Comparison of ENCODE assay signal across 14 mouse cellular contexts in the genomic region with DNA sequence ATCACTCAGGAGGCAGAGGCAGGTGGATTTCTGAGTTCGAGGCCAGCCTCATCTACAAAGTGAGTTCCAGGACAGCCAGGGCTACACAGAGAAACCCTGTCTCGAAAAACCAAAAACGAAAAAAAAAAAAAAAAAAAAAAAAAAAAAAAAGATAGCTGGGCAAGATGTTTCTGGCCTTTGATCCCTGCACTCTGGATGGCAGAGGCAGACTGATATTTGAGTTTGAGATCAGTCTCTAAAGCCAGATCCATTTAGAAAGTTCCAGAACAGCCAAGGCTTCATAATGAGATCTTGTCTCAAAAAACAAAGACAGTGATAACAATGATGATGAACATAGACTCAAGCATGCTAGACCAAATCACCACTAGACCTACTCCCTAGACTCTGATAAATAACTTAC. TPM values are rescaled to one million over a fixed set of nuclear protein-coding genes. Genes with fewer than 3 reads are reported as not detected.
A peak's percentile ranks its signal among the peaks of the same experiment; 100 is the strongest.
DNase-seq lines count a peak whose midpoint lies in the region; ATAC-seq and TF ChIP-seq lines count a peak whose summit lies in the region.
"Not testable (repeated sequence)": the region's sequence is repeated elsewhere in the genome, so short reads cannot be mapped to it uniquely, and the experiment has no call there.
"Had no signal": no experiment of that assay in that cellular context is flagged by ENCODE, and none has a peak within 500 bp of the region (broad histone marks: within the 10 kb centered on the region; RNA-seq: fewer than 3 reads in every experiment).

No protein-coding gene starts in this region.

- not testable (repeated sequence) for ATAC-seq in embryonic facial prominence, embryonic 15.5 days (ENCODE audit: insufficient number of reproducible peaks, low FRiP score, low TSS enrichment, low read depth); heart, embryonic 11.5 days (replicated peaks; ENCODE audit: insufficient number of reproducible peaks, low FRiP score, low TSS enrichment); hindbrain, embryonic 13.5 days (ENCODE audit: low FRiP score); kidney, postnatal 0 days (replicated peaks; ENCODE audit: low FRiP score, low read depth); liver, embryonic 12.5 days; neural tube, embryonic 13.5 days (ENCODE audit: low read depth)

- TF ChIP-seq CTCF in kidney, postnatal 0 days (IDR thresholded peaks at IDR 0.05; ENCODE audit: low read depth) = not testable (repeated sequence)

- H3K9ac ChIP-seq in embryonic facial prominence, embryonic 15.5 days; heart, embryonic 11.5 days (ENCODE audit: low read depth, low read length); hindbrain, embryonic 13.5 days; neural tube, embryonic 13.5 days: not testable (repeated sequence)
- H3K9ac ChIP-seq in kidney, postnatal 0 days (ENCODE audit: low read depth, low read length) = 0 out of 2 replicates have a peak overlapping the region, but pooled peaks have one; percentile 96
- H3K9ac ChIP-seq in liver, embryonic 12.5 days = peak overlapping the region; percentile 91

- H3K4me2 ChIP-seq in embryonic facial prominence, embryonic 15.5 days (replicated peaks) = peak overlapping the region; percentile 83; the same call in 1 of the 2 replicates
- H3K4me2 ChIP-seq in heart, embryonic 11.5 days = peak overlapping the region; percentile 91
- H3K4me2 ChIP-seq in hindbrain, embryonic 13.5 days = peak overlapping the region; percentile 54
- peak overlapping the region; percentile 51; the same call in 1 of the 2 replicates for H3K4me2 ChIP-seq in kidney, postnatal 0 days (ENCODE audit: low read length)
- H3K4me2 ChIP-seq in liver, embryonic 12.5 days = peak overlapping the region; percentile 84
- H3K4me2 ChIP-seq in neural tube, embryonic 13.5 days = peak overlapping the region; percentile 91

- H3K27me3 ChIP-seq in embryonic facial prominence, embryonic 15.5 days; heart, embryonic 11.5 days (ENCODE audit: control insufficient read depth, insufficient read depth, low read length); hindbrain, embryonic 13.5 days; kidney, postnatal 0 days (ENCODE audit: insufficient read depth, low read length); liver, embryonic 12.5 days (replicated peaks); neural tube, embryonic 13.5 days: not testable (repeated sequence)

- DNase-seq in kidney, postnatal 0 days (ENCODE audit: low spot score) = not testable (repeated sequence)

- H3K79me2 ChIP-seq in macrophage (ENCODE audit: inconsistent target) = peaks cover 28% of the 10 kb centered on the region

- not testable (repeated sequence) for H3K9me3 ChIP-seq in embryonic facial prominence, embryonic 15.5 days (replicated peaks); heart, embryonic 11.5 days (replicated peaks; ENCODE audit: control insufficient read depth, low read length); hindbrain, embryonic 13.5 days; kidney, postnatal 0 days (replicated peaks; ENCODE audit: low read length); liver, embryonic 12.5 days (replicated peaks); neural tube, embryonic 13.5 days

- peaks cover 25% of the 10 kb centered on the region for H3K36me3 ChIP-seq in embryonic facial prominence, embryonic 15.5 days
- not testable (repeated sequence) for H3K36me3 ChIP-seq in heart, embryonic 11.5 days (ENCODE audit: control insufficient read depth, insufficient read depth, low read length)
- peaks cover 24% of the 10 kb centered on the region for H3K36me3 ChIP-seq in hindbrain, embryonic 13.5 days
- H3K36me3 ChIP-seq in kidney, postnatal 0 days (ENCODE audit: insufficient read depth, low read length) = peaks cover 20% of the 10 kb centered on the region
- H3K36me3 ChIP-seq in liver, embryonic 12.5 days = peaks cover 23% of the 10 kb centered on the region
- peaks cover 15% of the 10 kb centered on the region for H3K36me3 ChIP-seq in macrophage (ENCODE audit: inconsistent target)
- H3K36me3 ChIP-seq in neural tube, embryonic 13.5 days = peaks cover 25% of the 10 kb centered on the region

- H3K4me3 ChIP-seq in embryonic facial prominence, embryonic 15.5 days (replicated peaks) = peak overlapping the region; percentile 94; the same call in 1 of the 2 replicates
- H3K4me3 ChIP-seq in heart, embryonic 11.5 days (ENCODE audit: low read depth, low read length) = peak overlapping the region; percentile 80; the same call in 1 of the 2 replicates
- H3K4me3 ChIP-seq in hindbrain, embryonic 13.5 days; kidney, postnatal 0 days (replicated peaks; ENCODE audit: low read depth, low read length): not testable (repeated sequence)
- peak overlapping the region; percentile 78 for H3K4me3 ChIP-seq in liver, embryonic 12.5 days
- H3K4me3 ChIP-seq in macrophage (ENCODE audit: inconsistent target) = peak overlapping the region; percentile 55
- H3K4me3 ChIP-seq in neural tube, embryonic 13.5 days = peak overlapping the region; percentile 97; the same call in 1 of the 2 replicates

- H3K27ac ChIP-seq in embryonic facial prominence, embryonic 15.5 days (replicated peaks) = peak overlapping the region; percentile 84; the same call in 1 of the 2 replicates
- not testable (repeated sequence) for H3K27ac ChIP-seq in heart, embryonic 11.5 days (ENCODE audit: low read depth, low read length); hindbrain, embryonic 13.5 days; kidney, postnatal 0 days; neural tube, embryonic 13.5 days (replicated peaks)
- peak overlapping the region; percentile 86 for H3K27ac ChIP-seq in liver, embryonic 12.5 days
- peak overlapping the region; percentile 69 for H3K27ac ChIP-seq in macrophage

- H3K4me1 ChIP-seq in embryonic facial prominence, embryonic 15.5 days; heart, embryonic 11.5 days (ENCODE audit: control insufficient read depth, insufficient read depth, low read length); kidney, postnatal 0 days (replicated peaks; ENCODE audit: insufficient read depth, low read length): not testable (repeated sequence)
- H3K4me1 ChIP-seq in hindbrain, embryonic 13.5 days (replicated peaks) = peaks cover 18% of the 10 kb centered on the region
- peaks cover 40% of the 10 kb centered on the region for H3K4me1 ChIP-seq in liver, embryonic 12.5 days
- peaks cover 16% of the 10 kb centered on the region for H3K4me1 ChIP-seq in neural tube, embryonic 13.5 days (replicated peaks)

- WGBS in embryonic facial prominence, embryonic 15.5 days = 75% methylated on average over 3 of the region's 3 CpGs
- 56% methylated on average over 3 of the region's 3 CpGs for WGBS in heart, embryonic 11.5 days (ENCODE audit: insufficient replicate concordance)
- WGBS in hindbrain, embryonic 13.5 days = 80% methylated on average over 3 of the region's 3 CpGs
- WGBS in kidney, postnatal 0 days = 76% methylated on average over 3 of the region's 3 CpGs
- 67% methylated on average over 3 of the region's 3 CpGs for WGBS in liver, embryonic 12.5 days (ENCODE audit: insufficient replicate concordance)
- no CpG with 5 or more reads among the region's 3 CpGs for WGBS in macrophage (ENCODE audit: missing documents)
- WGBS in neural tube, embryonic 13.5 days = 70% methylated on average over 3 of the region's 3 CpGs

RNA-seq across cellular contexts. Expression of a gene that starts 0.9 kb away (rescaled TPM):
- polyA plus RNA-seq in embryonic facial prominence, embryonic 15.5 days (2015; fragmentation: Nextera tagmentation; extraction: Ambion mirVana) = 177 and 194 TPM in 2 replicates
- 141 and 143 TPM in 2 replicates for polyA plus RNA-seq in heart, embryonic 11.5 days (2014; fragmentation: Nextera tagmentation; extraction: Ambion mirVana)
- 162 TPM in 2 replicates for polyA plus RNA-seq in hindbrain, embryonic 13.5 days (2015; fragmentation: Nextera tagmentation; extraction: Ambion mirVana)
- polyA plus RNA-seq in kidney, postnatal 0 days (2015; fragmentation: Nextera tagmentation; extraction: Ambion mirVana) = 195 and 206 TPM in 2 replicates
- 133 and 135 TPM in 2 replicates for polyA plus RNA-seq in liver, embryonic 12.5 days (2016; fragmentation: Nextera tagmentation; extraction: Ambion mirVana)
- 10 to 100 TPM; 31.9 to 81.1 (median 53.8) TPM for total RNA-seq in macrophage (2018; cell fraction: chromatin; rRNA removed)
- total RNA-seq in macrophage (2018; cell fraction: cytosol; rRNA removed) = 100 to 1,000 TPM; 126 to 188 (median 166) TPM
- 100 to 1,000 TPM in 2 of 26 experiments, 10 to 100 TPM in 24; 48.6 to 112 (median 76.6) TPM for total RNA-seq in macrophage (2018; cell fraction: nucleus; rRNA removed)
- polyA plus RNA-seq in macrophage (2018) = 160 to 383 TPM (median 167 TPM) in 3 replicates
- 166 and 171 TPM in 2 replicates for polyA plus RNA-seq in neural tube, embryonic 13.5 days (2015; fragmentation: Nextera tagmentation; extraction: Ambion mirVana)

RNA-seq across cellular contexts. Expression of a gene that starts 10.3 kb away (rescaled TPM):
- polyA plus RNA-seq in embryonic facial prominence, embryonic 15.5 days (2015; fragmentation: Nextera tagmentation; extraction: Ambion mirVana) = 63.3 and 65.1 TPM in 2 replicates
- polyA plus RNA-seq in heart, embryonic 11.5 days (2014; fragmentation: Nextera tagmentation; extraction: Ambion mirVana) = 53.5 and 59.0 TPM in 2 replicates
- polyA plus RNA-seq in hindbrain, embryonic 13.5 days (2015; fragmentation: Nextera tagmentation; extraction: Ambion mirVana) = 71.0 and 72.3 TPM in 2 replicates
- 94.5 and 97.4 TPM in 2 replicates for polyA plus RNA-seq in kidney, postnatal 0 days (2015; fragmentation: Nextera tagmentation; extraction: Ambion mirVana)
- 40.6 and 43.4 TPM in 2 replicates for polyA plus RNA-seq in liver, embryonic 12.5 days (2016; fragmentation: Nextera tagmentation; extraction: Ambion mirVana)
- total RNA-seq in macrophage (2018; cell fraction: chromatin; rRNA removed) = 10 to 100 TPM in 5 of 26 experiments, 1 to 10 TPM in 16, not detected in 5; 1.1 to 13.4 (median 6.0) TPM
- total RNA-seq in macrophage (2018; cell fraction: cytosol; rRNA removed) = 10 to 100 TPM; 24.5 to 59.5 (median 44.9) TPM
- total RNA-seq in macrophage (2018; cell fraction: nucleus; rRNA removed) = 10 to 100 TPM in 17 of 26 experiments, 1 to 10 TPM in 9; 4.5 to 31.6 (median 11.7) TPM
- polyA plus RNA-seq in macrophage (2018) = 33.7 to 44.5 TPM (median 41.3 TPM) in 3 replicates
- 69.0 and 73.5 TPM in 2 replicates for polyA plus RNA-seq in neural tube, embryonic 13.5 days (2015; fragmentation: Nextera tagmentation; extraction: Ambion mirVana)

RNA-seq across cellular contexts. Expression of a gene that starts 13.2 kb away (rescaled TPM):
- 58.7 and 61.4 TPM in 2 replicates for polyA plus RNA-seq in embryonic facial prominence, embryonic 15.5 days (2015; fragmentation: Nextera tagmentation; extraction: Ambion mirVana)
- polyA plus RNA-seq in heart, embryonic 11.5 days (2014; fragmentation: Nextera tagmentation; extraction: Ambion mirVana) = 60.1 and 72.4 TPM in 2 replicates
- 45.3 and 57.7 TPM in 2 replicates for polyA plus RNA-seq in hindbrain, embryonic 13.5 days (2015; fragmentation: Nextera tagmentation; extraction: Ambion mirVana)
- polyA plus RNA-seq in kidney, postnatal 0 days (2015; fragmentation: Nextera tagmentation; extraction: Ambion mirVana) = 69.8 and 70.8 TPM in 2 replicates
- polyA plus RNA-seq in liver, embryonic 12.5 days (2016; fragmentation: Nextera tagmentation; extraction: Ambion mirVana) = 76.1 and 80.4 TPM in 2 replicates
- total RNA-seq in macrophage (2018; cell fraction: chromatin; rRNA removed) = 10 to 100 TPM in 1 of 26 experiments, 1 to 10 TPM in 18, under 1 TPM in 6, not detected in 1; 0.47 to 12.9 (median 2.7) TPM
- 1 to 10 TPM; 1.2 to 5.7 (median 2.4) TPM for total RNA-seq in macrophage (2018; cell fraction: cytosol; rRNA removed)
- 1 to 10 TPM in 16 of 26 experiments, under 1 TPM in 10; 0.47 to 6.0 (median 1.4) TPM for total RNA-seq in macrophage (2018; cell fraction: nucleus; rRNA removed)
- 1.5 to 3.7 TPM (median 2.5 TPM) in 3 replicates for polyA plus RNA-seq in macrophage (2018)
- polyA plus RNA-seq in neural tube, embryonic 13.5 days (2015; fragmentation: Nextera tagmentation; extraction: Ambion mirVana) = 41.1 and 56.4 TPM in 2 replicates

RNA-seq across cellular contexts. Expression of a gene that starts 13.3 kb away (rescaled TPM):
- not detected in 2 replicates for polyA plus RNA-seq in embryonic facial prominence, embryonic 15.5 days (2015; fragmentation: Nextera tagmentation; extraction: Ambion mirVana)
- not detected in 2 replicates for polyA plus RNA-seq in heart, embryonic 11.5 days (2014; fragmentation: Nextera tagmentation; extraction: Ambion mirVana)
- not detected in 2 replicates for polyA plus RNA-seq in hindbrain, embryonic 13.5 days (2015; fragmentation: Nextera tagmentation; extraction: Ambion mirVana)
- polyA plus RNA-seq in kidney, postnatal 0 days (2015; fragmentation: Nextera tagmentation; extraction: Ambion mirVana) = not detected in 2 replicates
- not detected in 2 replicates for polyA plus RNA-seq in liver, embryonic 12.5 days (2016; fragmentation: Nextera tagmentation; extraction: Ambion mirVana)
- not detected for total RNA-seq in macrophage (2018; cell fraction: chromatin; rRNA removed)
- not detected for total RNA-seq in macrophage (2018; cell fraction: cytosol; rRNA removed)
- total RNA-seq in macrophage (2018; cell fraction: nucleus; rRNA removed) = not detected
- not detected in 3 replicates for polyA plus RNA-seq in macrophage (2018)
- polyA plus RNA-seq in neural tube, embryonic 13.5 days (2015; fragmentation: Nextera tagmentation; extraction: Ambion mirVana) = not detected in 2 replicates
- total RNA-seq: adrenal gland, adult 18-20 months; gastrocnemius, postnatal 36 days; heart, postnatal 25 days; left cerebral cortex, adult 18-20 months; megakaryocyte-erythroid progenitor cell, adult 5-6 weeks had no signal
- polyA plus RNA-seq: frontal cortex, adult 2 months; kidney, adult 2 months had no signal

RNA-seq across cellular contexts. Expression of a gene that starts 18.3 kb away (rescaled TPM):
- polyA plus RNA-seq in embryonic facial prominence, embryonic 15.5 days (2015; fragmentation: Nextera tagmentation; extraction: Ambion mirVana) = 82.8 and 84.2 TPM in 2 replicates
- 77.5 and 86.8 TPM in 2 replicates for polyA plus RNA-seq in heart, embryonic 11.5 days (2014; fragmentation: Nextera tagmentation; extraction: Ambion mirVana)
- polyA plus RNA-seq in hindbrain, embryonic 13.5 days (2015; fragmentation: Nextera tagmentation; extraction: Ambion mirVana) = 56.5 and 61.6 TPM in 2 replicates
- 69.0 and 76.7 TPM in 2 replicates for polyA plus RNA-seq in kidney, postnatal 0 days (2015; fragmentation: Nextera tagmentation; extraction: Ambion mirVana)
- 107 and 111 TPM in 2 replicates for polyA plus RNA-seq in liver, embryonic 12.5 days (2016; fragmentation: Nextera tagmentation; extraction: Ambion mirVana)
- 10 to 100 TPM in 16 of 26 experiments, 1 to 10 TPM in 10; 3.4 to 31.2 (median 12.0) TPM for total RNA-seq in macrophage (2018; cell fraction: chromatin; rRNA removed)
- total RNA-seq in macrophage (2018; cell fraction: cytosol; rRNA removed) = 10 to 100 TPM; 26.5 to 65.8 (median 48.7) TPM
- 10 to 100 TPM in 19 of 26 experiments, 1 to 10 TPM in 7; 2.6 to 31.2 (median 14.8) TPM for total RNA-seq in macrophage (2018; cell fraction: nucleus; rRNA removed)
- 48.2 to 79.8 TPM (median 50.8 TPM) in 3 replicates for polyA plus RNA-seq in macrophage (2018)
- polyA plus RNA-seq in neural tube, embryonic 13.5 days (2015; fragmentation: Nextera tagmentation; extraction: Ambion mirVana) = 55.6 and 58.8 TPM in 2 replicates
